Mouse (Mus musculus): Measurements from ENCODE around the gene Cnot6l.
A peak's percentile ranks its signal among the peaks of the same experiment; 100 is the strongest.

The Cnot6l gene

DNA sequence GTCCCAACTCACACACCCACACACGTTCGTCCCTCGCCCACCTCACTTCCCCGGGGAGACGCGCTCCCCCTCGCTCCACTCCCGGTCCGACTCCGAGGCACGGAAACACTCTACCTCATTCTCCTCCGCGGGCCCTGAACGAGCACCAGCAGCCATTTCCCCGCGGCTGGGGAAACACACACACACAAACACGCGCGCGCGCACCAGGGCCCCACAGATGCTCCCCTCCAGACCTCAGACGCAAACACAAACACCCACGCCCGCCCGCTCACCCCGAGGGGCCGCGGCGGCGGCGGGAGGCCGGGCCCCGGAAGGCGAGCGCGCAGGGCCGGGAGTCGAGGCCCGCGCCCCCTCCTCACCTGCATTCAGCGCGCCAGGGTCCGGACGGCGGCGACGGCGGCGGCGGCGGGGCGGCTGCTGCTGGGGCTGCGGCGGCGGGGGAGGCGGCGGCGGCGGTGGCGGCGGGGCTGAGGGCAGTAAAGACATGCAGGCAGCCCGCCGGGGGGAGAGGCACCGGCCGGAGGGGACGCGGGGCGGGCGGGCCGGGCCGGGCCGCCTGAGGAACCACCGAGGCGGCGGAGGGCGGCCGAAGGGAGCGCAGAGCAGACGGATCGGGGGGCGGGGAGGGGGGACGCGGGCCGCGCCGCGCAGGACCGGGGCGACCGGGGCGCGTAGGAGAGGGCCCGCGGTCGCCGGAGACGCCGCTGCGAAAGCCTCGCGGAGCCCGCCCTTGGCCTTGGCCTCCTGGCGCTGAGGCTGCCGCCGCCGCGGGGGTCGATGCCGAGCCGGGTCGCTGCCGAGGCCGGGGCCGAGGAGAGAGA, 2.2 kb downstream of the Cnot6l start:
- peak; percentile 72 for DNase-seq (ENCODE audit: low read depth, low spot score)

DNA sequence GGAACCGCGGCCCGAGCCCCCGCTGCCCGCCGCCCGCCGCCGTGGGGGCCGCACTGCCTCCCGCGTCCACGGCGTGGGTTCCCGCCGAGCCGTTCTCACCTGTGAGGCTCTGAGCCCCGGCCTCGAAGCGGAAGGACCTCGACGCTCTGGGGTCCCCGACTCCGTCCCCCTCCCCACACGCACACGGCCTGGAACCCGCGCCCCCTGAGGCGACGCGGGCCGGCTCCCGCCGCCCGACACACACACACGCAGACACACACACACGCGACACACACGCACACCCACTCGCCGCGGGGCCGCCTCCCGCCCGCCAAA, 2.8 kb downstream of the Cnot6l start:
- no peak for DNase-seq (ENCODE audit: low read depth, low spot score)

DNA sequence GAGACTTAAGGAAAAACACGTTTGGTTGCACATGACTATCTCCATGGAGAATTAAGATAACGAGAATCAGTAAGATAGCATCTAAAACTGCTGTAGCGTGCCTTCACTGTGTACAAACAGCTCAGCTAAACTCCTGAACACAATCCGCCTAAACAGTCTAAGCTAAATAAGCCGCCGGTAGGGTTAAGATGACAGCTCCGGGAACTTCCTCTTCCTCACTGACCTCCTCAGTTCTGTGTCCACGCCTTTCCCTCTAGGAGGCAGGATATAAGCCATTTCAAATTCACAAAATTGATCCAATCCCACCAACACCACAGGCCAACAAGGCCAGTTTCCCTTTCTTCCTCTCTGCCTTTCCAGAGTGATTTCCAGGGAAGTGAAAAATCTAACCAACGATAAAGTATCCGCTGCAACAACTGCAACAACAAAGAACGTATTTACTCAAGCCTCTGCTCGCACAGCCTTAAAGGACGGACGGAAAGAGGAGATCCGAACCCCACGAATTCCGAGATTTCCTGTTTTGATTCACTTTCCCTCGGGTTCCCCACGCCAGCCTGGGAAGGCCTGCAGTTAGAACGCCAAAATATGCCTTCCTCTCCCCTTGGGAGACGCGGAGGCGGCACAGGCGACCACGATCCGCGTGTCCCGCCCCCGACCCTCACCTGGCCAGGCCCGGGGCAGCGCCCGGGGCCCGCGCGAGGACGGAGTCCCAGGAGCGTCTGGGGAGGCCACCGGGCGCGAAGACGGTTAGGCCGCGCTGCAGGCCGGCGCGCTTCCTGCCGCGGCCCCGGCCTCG, 3.3 kb downstream of the Cnot6l start:
- DNase-seq (ENCODE audit: low read depth, low spot score): peak; percentile 30

DNA sequence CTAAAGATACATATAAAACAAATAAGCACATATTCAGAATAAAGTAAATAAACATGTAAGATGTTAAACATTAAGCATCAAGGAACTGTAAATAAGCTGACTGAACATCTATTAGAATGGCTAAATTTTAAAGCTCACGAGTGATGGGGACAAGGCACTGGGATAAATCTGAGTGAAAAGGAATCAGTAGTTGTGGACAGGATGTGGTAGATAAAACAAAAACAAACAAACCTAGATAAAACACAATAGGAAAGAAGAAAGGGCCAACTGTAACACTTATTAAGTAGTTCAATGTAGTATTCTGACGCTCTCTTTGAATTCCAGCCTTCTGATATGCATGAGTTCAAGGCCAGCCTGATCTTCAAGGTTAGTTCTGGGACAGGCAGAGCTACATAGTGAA, 21.6 kb downstream of the Cnot6l start:
- peak; percentile 12 for DNase-seq (ENCODE audit: low read depth, low spot score)

DNA sequence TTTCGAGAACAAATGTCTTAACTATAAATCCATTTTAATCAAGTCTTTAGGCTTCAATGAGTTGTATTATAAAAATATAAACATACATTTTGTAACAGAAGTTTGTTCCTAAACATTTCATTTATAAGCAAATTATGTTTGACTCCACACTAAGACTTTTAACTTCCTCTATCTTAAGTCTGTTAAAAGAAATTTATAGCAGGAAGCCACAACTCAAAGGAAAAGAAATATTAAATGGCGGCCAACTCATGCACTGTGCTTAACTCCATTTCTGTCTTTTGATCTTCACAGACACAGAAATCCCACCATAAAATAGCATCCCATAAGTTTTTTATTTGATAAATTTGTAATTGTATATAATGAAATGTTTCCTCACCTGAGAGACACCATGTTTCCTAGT, 33.3 kb downstream of the Cnot6l start:
- no peak for DNase-seq (ENCODE audit: low read depth, low spot score)

DNA sequence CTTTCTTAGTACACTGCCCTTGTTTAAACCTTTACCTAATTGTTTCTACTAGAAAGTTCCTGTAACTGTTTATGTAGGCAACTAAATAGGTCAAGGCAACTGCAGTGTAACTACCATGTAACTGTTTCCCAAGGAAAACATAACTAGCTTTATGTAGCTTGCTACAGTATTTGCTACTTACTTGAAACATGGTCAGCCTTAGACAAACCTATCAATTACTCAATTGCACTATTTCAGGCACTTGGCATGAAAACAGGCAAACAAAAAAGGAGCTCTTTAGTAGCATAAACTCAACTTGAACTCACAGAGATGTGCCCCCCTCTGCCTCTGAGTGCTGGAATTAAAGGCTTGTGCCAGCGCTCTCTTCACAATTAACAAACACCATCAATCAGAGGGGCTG, 37.1 kb downstream of the Cnot6l start:
- no peak for DNase-seq (ENCODE audit: low read depth, low spot score)

DNA sequence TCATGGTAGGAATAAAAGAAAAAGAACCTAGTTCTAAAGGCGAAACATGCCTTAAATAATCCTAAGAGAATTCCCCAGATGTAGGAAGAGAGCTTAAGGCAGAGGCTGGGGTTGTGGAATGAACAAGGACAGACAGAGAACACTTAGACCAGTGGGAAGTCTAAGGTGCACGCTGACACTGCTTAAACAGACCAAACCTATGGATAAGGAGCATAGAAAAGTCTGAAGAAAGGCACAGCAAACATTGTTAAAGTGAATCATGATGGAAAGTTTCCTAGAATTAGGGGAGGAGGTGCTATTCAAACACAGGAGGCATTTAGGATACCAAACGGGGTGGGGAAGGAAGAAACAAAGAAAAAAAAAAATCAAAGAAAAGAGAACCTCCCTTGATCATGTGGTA, 49.0 kb downstream of the Cnot6l start:
- DNase-seq (ENCODE audit: low read depth, low spot score): no peak

DNA sequence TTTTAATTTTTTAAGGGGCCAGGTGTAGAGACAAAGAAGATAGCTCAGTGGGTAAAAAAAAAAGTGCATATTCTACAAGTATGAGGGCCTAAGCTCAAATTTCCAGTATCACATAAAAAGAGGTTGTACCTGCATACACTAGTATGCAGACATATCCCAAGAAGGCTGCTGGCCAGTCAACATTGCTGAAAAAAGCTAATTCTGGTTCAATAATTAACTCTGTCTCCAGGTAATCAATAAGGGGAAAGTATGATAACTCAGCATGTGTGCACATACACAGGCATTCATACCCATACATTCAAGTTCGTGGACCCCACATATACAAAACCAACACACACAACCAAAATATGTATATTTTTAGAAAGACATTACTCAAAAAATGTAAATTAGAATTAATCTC, 59.3 kb downstream of the Cnot6l start:
- DNase-seq (ENCODE audit: low read depth, low spot score): no peak

DNA sequence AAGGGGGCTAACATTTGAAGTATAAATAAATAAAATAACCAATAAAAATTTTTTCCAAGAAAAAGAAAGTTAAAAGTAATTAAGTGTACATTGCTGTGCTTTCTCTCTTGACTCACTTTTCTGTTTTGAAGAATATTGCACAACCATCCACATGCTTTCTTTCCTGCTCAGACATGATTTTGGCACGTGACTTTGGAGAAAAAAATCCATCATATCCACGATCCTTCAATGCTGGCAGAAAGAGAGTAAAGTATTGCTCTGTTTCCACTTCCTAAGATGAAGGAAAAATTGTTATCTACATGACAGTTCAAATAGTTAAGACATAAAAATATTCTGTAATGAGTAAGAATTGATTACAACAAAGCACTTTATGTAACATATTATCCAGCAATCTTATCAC, 72.5 kb downstream of the Cnot6l start:
- no peak for DNase-seq (ENCODE audit: low read depth, low spot score)

DNA sequence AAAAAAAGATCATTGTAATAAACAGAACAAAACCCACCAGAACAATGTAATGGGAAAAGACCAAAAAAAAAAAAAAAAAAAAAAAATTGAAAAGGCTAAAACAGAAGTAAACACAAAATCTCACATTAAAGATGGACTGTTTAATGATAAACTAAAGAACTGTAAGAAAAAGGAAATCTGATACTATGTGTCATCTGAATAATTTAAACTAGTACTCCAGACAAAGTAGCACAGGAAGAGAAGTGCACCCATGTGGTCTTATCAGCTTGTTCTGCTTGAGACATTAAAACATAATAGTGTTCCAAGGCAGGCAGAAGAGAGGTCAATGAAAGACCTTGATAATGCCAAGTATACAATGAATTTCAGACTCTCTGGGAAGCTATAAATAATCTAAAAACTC, 78.6 kb downstream of the Cnot6l start:
- DNase-seq (ENCODE audit: low read depth, low spot score): no peak

DNA sequence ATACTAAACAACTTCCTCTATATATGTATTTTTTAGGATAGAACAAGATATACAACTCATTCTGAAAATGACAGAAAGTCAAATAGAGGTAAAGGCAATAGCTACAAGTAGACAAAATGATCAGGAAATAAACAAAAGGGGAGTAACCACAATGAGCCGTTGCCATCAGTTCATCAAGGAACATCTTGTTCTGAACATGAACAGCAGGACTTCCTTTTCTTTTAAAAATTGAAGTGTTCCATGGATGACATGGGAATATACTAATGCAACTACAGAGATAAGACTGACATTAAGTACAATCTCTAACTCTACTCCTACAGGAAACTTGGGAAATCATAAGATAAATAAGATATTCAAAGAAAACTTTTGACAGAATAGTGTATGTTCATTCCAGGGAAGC, 84.9 kb downstream of the Cnot6l start:
- no peak for DNase-seq (ENCODE audit: low read depth, low spot score)

DNA sequence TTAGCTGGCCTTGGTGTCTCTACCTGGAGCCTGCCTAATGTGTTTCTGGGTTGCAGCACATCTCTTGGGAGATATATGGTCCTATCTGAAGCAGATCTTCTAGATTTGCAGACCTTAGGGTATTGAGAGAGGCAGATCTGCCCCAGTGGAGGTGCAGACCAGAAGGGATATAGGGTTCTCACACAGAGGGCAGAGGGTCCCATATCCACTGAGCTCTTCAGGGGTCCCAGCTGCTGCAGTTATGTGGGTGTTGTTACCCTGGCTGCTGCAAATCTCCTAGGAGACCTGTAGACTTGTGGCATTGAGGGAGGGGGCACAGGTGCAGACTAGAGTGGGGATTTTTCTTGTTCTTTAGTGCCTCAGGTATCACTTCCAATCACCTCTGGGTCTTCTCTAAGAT, 98.4 kb downstream of the Cnot6l start:
- DNase-seq (ENCODE audit: low read depth, low spot score): no peak

DNA sequence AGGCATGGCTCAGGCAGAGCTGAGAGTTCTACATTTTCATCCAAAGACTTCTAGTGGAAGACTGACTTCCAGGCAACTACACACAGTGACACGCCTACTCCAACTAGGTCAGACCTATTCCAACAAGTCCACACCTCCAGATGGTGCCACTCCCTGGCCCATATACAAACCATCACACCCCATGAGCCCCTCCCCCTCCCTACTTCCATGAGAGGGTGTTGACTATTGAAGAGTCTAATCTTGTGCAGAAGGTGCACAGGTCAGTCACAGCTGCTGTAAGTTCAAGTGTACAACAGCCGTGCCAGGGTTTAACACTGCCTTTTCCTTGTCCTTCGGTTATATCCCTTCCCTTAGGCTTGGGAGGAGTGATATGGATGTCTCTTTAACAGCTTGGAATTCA, 121.5 kb downstream of the Cnot6l start:
- DNase-seq (ENCODE audit: low read depth, low spot score): peak; percentile 25

DNA sequence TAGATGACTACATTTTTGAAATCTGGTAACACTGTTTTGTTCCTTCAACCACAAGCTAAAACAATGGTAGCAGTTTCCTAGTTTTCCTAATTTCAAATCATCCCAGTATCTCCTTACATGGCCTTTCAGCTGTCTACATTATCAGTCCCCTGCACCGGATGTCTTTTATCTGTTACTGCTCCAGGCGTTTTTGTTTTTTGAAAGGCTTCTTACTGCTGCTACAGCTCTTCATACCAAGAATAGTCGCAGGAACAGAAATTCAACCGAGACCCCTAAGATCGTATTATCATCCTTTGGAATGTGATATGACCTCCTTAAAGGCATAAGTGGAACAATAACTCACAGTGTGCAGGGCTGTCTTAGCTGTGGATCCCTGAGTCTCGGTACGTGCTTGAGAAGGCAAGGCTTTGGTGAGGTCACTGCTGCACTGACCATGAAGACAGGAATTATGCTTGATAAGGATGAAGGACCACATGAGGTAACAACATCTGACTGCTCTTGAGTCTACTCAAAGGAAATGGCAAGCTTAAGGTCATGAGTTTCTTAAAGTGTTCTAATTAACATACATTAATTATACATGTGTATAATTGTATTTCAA, 122.4 kb downstream of the Cnot6l start:
- DNase-seq (ENCODE audit: low read depth, low spot score): no peak

DNA sequence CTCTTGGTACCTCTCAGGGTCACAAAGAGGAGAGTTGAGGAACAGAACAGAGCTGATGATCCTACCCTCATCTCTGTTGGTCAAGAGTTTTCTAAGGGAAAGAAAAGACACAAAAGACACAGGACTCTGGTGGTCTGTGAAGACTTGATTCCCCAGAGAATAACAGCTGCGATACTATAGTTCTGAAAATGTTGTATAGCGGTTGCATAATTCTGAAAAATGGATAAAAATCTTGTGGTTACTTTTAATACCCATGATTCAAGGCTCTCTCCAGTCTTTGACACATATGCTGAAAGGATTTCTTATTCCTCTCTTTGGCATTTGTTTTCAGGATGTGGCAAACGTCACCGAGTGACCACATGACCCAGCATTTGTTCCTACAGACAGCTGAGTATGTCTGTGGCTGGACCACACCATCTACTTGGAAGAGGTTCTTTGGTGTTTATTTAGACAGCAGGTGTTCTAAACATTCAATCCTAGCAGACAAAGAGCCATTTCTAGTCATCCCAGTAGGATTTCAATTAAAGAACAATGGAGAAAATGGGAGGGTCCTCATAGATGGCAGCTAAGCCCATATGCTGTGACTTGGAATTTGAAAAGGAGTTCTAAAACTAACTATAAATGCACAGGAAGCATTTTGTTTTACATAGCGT, 124.7 kb downstream of the Cnot6l start:
- DNase-seq (ENCODE audit: low read depth, low spot score): peak; percentile 53

DNA sequence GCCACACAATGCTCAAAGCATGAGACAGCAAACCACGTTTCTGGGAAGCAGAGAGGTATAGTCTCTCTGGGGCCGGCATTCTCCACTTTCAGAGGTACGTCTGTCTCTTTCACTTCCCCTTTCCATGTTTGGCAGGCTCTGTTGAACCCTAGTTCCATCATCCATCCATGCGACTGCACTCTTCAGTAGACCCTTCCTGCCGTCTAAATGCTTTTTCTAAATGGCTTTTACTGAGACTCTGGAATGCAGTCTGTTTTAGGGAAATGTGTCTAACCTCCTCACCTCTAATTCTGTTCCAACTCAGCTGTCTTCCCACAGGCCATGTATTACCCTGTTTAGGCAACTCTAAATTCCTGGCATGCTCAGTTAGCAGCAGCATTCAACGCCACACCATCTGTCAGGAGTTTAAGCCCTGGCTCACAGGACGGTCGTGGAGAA, 126.3 kb downstream of the Cnot6l start:
- DNase-seq (ENCODE audit: low read depth, low spot score): no peak

DNA sequence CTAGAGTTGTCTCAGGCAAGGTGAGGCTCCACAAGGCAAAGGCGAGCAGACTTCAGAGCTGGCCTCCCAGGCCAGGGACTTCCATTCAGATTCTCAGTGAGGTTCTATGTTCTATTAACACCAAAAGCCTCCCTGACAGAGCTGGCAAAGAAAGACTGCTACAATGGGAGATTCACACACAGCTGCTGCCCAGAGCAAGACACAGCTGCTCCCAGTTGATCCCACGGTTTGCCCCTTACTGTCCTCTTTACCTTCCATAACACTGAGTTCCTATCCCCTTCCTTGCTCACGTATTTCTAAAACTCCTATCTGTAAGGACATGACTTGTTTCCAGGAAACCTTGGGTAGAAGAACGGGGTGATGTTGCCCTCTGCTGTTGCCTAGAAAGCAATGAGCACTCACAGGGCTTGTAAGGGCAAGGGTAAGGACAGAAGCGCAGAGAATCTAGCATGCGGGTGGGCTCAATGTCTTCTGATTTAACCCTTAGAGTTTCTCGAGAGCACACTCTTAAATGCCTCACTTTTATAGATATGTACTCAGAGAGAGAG, 127.8 kb downstream of the Cnot6l start:
- DNase-seq (ENCODE audit: low read depth, low spot score): no peak

DNA sequence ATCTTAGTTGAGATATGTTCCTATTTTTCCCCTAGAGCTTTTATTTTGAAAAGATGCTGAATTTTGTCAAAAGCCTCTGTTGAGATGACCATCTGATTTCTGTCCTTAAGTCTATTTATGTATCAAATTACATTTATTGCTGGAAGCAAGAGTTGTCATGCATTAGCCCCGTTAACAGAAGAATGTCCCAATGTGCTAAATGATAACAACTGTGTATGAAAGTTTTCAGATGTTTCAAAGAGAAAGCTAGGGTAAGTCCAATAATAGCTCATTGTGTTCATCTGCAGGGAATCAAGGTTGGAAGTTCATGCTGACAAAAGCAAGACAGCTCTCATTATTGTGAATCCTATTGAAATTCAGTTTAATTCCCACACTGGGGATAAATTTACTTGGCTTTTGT, 129.9 kb downstream of the Cnot6l start:
- no peak for DNase-seq (ENCODE audit: low read depth, low spot score)

DNA sequence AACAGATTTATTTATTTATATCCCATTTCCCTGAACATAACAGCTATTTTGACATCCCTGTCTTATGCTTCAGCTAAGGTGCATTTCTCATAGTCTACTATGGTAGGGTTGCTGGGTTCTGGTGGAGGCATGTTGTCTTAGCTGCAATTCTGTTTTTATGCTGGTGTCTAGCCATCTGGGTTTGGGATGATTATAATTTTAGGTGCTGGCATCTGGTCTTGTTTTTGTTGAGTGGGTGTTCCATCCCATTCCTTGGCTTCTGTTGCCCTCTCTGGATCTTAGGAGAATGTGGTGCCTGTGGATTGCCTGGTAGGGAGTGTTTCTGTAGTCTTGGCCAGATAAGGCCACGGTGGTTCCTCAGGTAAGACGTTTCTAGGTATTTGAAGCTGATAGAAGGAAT, 134.2 kb downstream of the Cnot6l start:
- no peak for DNase-seq (ENCODE audit: low read depth, low spot score)
